Mouse (Mus musculus) olfactory bulb, adult 2 months (tissue): ENCODE data around the gene Def8.

ENCODE experiments used
- CTCF ChIP-seq: fragments of 200-500 bp; IDR thresholded peaks from 2 replicates; pipeline ENCODE4 v1.5.1; 2012; ENCODE audit warnings: low read depth, mild to moderate bottlenecking, low read length, moderate library complexity; ENCODE audit not compliant: insufficient read depth
- POLR2A ChIP-seq: fragments of 200-500 bp; IDR thresholded peaks from 2 replicates; pipeline ENCODE4 v1.6.1; 2012; ENCODE audit warnings: mild to moderate bottlenecking, low read depth, low read length, moderate library complexity; ENCODE audit not compliant: insufficient read depth

DNA sequence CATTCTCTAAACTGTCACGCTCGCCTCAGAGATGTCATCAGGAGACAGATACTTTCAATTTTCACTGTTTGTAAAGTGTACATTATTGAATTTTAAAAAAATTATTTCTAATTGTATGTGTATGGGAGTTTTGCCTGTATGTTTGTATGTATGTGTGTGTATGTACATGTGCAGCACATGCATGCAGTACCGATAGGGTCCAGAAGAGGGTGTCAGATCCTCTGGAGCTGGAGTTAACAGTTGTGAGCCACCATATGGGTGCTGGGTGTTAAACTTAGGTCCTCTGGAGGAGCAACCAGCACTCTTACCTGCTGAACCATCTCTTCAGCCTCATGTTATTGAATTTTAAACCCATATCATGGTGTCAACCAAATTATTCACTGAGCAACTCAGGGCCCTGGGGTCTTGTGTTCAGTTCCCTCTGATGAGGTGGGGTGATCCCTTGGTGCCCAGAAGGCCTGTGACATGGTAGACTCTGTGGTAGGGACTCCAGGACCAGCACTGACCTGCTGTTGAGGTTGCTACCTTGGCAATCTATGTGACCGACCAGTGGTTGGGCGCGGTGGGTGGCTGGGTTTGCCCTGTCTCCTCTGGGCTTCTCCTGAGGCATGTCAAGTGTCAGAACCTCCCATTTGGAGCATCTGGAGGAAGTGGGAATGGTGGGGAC lies 80.6 kb downstream of the Def8 start:
- no peak for TF ChIP-seq CTCF
- no peak for TF ChIP-seq POLR2A
